Mouse (Mus musculus): ENCODE results near the gene Gm16405. TPM values are rescaled to one million over a fixed set of nuclear protein-coding genes. Genes with fewer than 3 reads are reported as not detected.
"Not testable (repeated sequence)": the region's sequence is repeated elsewhere in the genome, so short reads cannot be mapped to it uniquely, and the experiment has no call there.

The Gm16405 gene
- not detected in 2 replicates for polyA plus RNA-seq (2015; fragmentation: Nextera tagmentation; extraction: Ambion mirVana)

DNA sequence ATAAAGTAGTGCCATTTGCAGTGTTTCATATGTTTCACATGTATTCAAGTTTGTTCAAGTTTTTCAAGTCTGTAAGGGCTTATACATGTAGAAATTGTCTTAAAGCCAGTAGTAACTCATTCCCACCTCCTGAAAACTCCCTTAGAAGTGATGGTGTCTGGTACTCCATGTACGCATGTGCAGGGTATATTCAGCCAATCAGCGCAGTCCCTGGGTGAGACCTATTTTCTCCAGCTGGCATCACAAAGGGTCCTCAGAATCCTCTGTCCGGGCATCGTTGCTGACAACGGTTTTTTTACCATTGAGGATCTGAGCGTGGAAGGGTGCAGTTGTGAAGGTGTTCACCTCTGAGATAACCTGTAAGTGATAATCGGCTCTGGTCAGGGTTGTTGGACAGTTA, at the start of gene Gm16405:
Gene Gm16405 (plus strand): TSS at position 301 of the 400 bp plus-strand sequence.
- ATAC-seq (replicated peaks), result not testable (repeated sequence)
- no CpG with 5 or more reads among the region's 7 CpGs for WGBS

More for the DNA sequence above, at the start of gene Gm16405:
- H3K4me3 ChIP-seq; H3K27ac ChIP-seq (replicated peaks); H3K4me1 ChIP-seq; H3K9me3 ChIP-seq; H3K4me2 ChIP-seq (replicated peaks); H3K9ac ChIP-seq (replicated peaks); H3K36me3 ChIP-seq; H3K27me3 ChIP-seq: not testable (repeated sequence)

Other genes starting within 250 kb of the Gm16405 start
- not detected in 2 replicates for gene Gm16430, start 91.0 kb downstream of the Gm16405 start, polyA plus RNA-seq (2015; fragmentation: Nextera tagmentation; extraction: Ambion mirVana)

Measured in forebrain, embryonic 15.5 days (tissue).